ENCODE assay signal across 19 mouse cellular contexts in genomic region chr11:94760799-94761198, GRCm38 (mm10). TPM values are rescaled to one million over a fixed set of nuclear protein-coding genes. Genes with fewer than 3 reads are reported as not detected.
"Had no signal": no experiment of that assay in that cellular context is flagged by ENCODE, and none has a peak within 500 bp of the region (broad histone marks: within the 10 kb centered on the region; RNA-seq: fewer than 3 reads in every experiment).

No protein-coding gene starts in this region.

- H3K4me1 ChIP-seq: limb, embryonic 13.5 days; lung, embryonic 15.5 days; megakaryocyte, embryonic 14.5 days; neural tube, embryonic 13.5 days had no signal

- H3K4me2 ChIP-seq: limb, embryonic 13.5 days; liver, embryonic 11.5 days; lung, embryonic 15.5 days; midbrain, embryonic 11.5 days; neural tube, embryonic 13.5 days had no signal

- DNase-seq: kidney, adult 11 months; kidney, adult 9 months; kidney, postnatal 36 days; layer of hippocampus, postnatal 36 days; lung, postnatal 14 days; retina, postnatal 1 day; thymus, adult 2 months; thymus, postnatal 25 days had no signal

- H3K27me3 ChIP-seq: limb, embryonic 13.5 days; lung, embryonic 15.5 days; neural tube, embryonic 13.5 days had no signal

- H3K9me3 ChIP-seq: limb, embryonic 13.5 days; lung, embryonic 15.5 days; neural tube, embryonic 13.5 days had no signal

- H3K9ac ChIP-seq: limb, embryonic 13.5 days; lung, embryonic 15.5 days; neural tube, embryonic 13.5 days had no signal

- H3K27ac ChIP-seq: kidney, postnatal 0 days; limb, embryonic 13.5 days; lung, embryonic 15.5 days; neural tube, embryonic 13.5 days had no signal

- H3K4me3 ChIP-seq: limb, embryonic 13.5 days; lung, embryonic 15.5 days; megakaryocyte, embryonic 14.5 days; neural tube, embryonic 13.5 days had no signal

- ATAC-seq: midbrain, embryonic 16.5 days had no signal

- H3K36me3 ChIP-seq: limb, embryonic 13.5 days; lung, embryonic 15.5 days; neural tube, embryonic 13.5 days had no signal

RNA-seq across cellular contexts. Expression of gene Cdc34b, which starts 19.2 kb away (rescaled TPM):
- polyA plus RNA-seq: liver, embryonic 16.5 days; midbrain, embryonic 11.5 days; neural tube, embryonic 13.5 days; thymus, adult 2 months had no signal

RNA-seq across cellular contexts. Expression of gene Tmem92, which starts 21.7 kb away (rescaled TPM):
- total RNA-seq: layer of hippocampus, postnatal 36 days had no signal
- polyA plus RNA-seq: kidney, postnatal 0 days; limb, embryonic 13.5 days; liver, embryonic 11.5 days; liver, embryonic 16.5 days; lung, embryonic 15.5 days; midbrain, embryonic 11.5 days; midbrain, embryonic 16.5 days; neural tube, embryonic 13.5 days; urinary bladder, adult 2 months had no signal

RNA-seq across cellular contexts. Expression of gene Gm11541, which starts 56.5 kb away (rescaled TPM):
- total RNA-seq: layer of hippocampus, postnatal 36 days; left cerebral cortex, postnatal 36 days had no signal
- polyA plus RNA-seq: liver, embryonic 11.5 days; liver, embryonic 16.5 days; midbrain, embryonic 11.5 days; midbrain, embryonic 16.5 days; thymus, adult 2 months; urinary bladder, adult 2 months had no signal
